Mouse (Mus musculus) heart, embryonic 15.5 days (tissue): ENCODE measurements around the gene Sgip1. TPM values are rescaled to one million over a fixed set of nuclear protein-coding genes. Genes with fewer than 3 reads are reported as not detected.

Experiments
- ATAC-seq: fragments of 200-750 bp; cut with Nextera tagmentation; replicated peaks from 2 replicates; pipeline ENCODE4 v1.8.0; 2017; ENCODE audit warnings: low read depth, moderate TSS enrichment; ENCODE audit not compliant: insufficient number of reproducible peaks, insufficient read depth, low FRiP score
- H3K27ac ChIP-seq: fragments of 300-500 bp; sonication (generic); 2 replicates; pipeline ENCODE4 v1.5.1; 2015; ENCODE audit warnings: mild to moderate bottlenecking, inconsistent platforms
- H3K27me3 ChIP-seq: fragments of 300-500 bp; sonication (generic); 2 replicates; pipeline ENCODE4 v1.6.1; 2015; ENCODE audit warnings: inconsistent platforms
- H3K36me3 ChIP-seq: fragments of 300-500 bp; sonication (generic); 2 replicates; pipeline ENCODE4 v1.6.1; 2015; ENCODE audit warnings: mild to moderate bottlenecking, inconsistent platforms
- H3K4me1 ChIP-seq: fragments of 300-500 bp; sonication (generic); replicated peaks from 2 replicates; pipeline ENCODE4 v1.6.1; 2015; ENCODE audit warnings: inconsistent platforms
- H3K4me2 ChIP-seq: fragments of 300-500 bp; sonication (generic); 2 replicates; pipeline ENCODE4 v1.6.1; 2015; ENCODE audit warnings: inconsistent platforms, mild to moderate bottlenecking, moderate library complexity
- H3K4me3 ChIP-seq: fragments of 300-500 bp; sonication (generic); 2 replicates; pipeline ENCODE4 v1.5.1; 2015; ENCODE audit warnings: mild to moderate bottlenecking, inconsistent platforms
- H3K9ac ChIP-seq: fragments of 300-500 bp; sonication (generic); 2 replicates; pipeline ENCODE4 v1.6.1; 2015; ENCODE audit warnings: mild to moderate bottlenecking, inconsistent platforms
- H3K9me3 ChIP-seq: fragments of 300-500 bp; sonication (generic); replicated peaks from 2 replicates; pipeline ENCODE4 v1.6.1; 2016; ENCODE audit warnings: inconsistent platforms
- WGBS: fragments of 180-500 bp; shearing (Covaris S2); methylation state at CpG from one replicate; pipeline ENCODE4 v1.1.7; 2015; ENCODE audit warnings: mixed read lengths; 5-methylcytosine and 5-hydroxymethylcytosine counted together
- polyA plus RNA-seq: library from polyadenylated mRNA; unstranded; fragments of >200 nt; fragmentation: Nextera tagmentation; extraction: Ambion mirVana; gene quantifications from 2 replicates; pipeline ENCODE4 v1.2.1, GENCODE M21; 2015

Sgip1 gene
- polyA plus RNA-seq, 1 experiment from 2014 or later, result 1.5 TPM

- Histone ChIP-seq H3K4me3 (no peak overlapping the region), H3K4me2 (no peak overlapping the region)
Measured at GRCm38 (mm10) chr4:102810277-102810676, 69.2 kb downstream of the Sgip1 start.

DNA sequence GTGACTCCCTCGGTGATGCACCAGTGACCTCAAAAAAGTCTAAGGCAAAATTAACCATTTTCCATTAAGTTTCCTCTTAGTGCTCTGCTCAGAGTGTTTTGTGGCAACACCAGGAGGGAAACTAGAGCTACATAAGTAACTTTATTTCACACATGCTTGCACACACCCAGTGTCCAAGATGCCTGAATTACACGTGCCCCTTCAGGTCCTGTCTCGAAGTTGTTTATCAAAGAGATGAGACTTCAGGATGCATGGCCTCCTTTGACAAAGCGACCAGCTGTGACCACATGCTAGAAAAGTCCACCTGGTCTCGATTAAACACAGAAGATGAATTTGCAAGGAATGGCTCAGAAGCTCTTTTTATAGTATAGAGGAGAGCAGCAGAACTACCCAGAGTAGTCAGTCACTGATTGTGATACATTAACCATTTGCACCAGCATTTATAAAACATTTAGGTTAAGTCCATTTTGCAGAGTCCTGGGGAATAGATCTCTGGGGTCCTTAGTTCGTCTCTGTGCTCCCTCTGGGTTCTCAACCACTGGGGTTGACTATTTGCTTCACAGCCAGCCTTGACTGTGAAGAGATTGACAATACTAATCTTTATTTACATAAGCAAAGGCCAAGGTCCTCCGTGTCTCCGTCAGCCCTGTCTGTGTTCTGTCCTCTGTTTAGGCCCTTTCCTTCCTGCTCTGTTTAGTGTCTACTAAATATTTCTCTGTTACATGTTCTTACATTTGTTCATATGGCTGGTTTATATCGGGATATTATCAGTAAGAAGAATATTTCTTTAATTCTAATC is 70.1 kb downstream of the Sgip1 start:
- Histone ChIP-seq H3K4me2 (no peak overlapping the region), H3K27me3 (no peaks in the 10 kb centered on the region), H3K27ac (no peak overlapping the region), H3K4me1 (no peaks in the 10 kb centered on the region), H3K4me3 (no peak overlapping the region), H3K9me3 (no peaks in the 10 kb centered on the region), H3K9ac (no peak overlapping the region), H3K36me3 (no peaks in the 10 kb centered on the region)
- WGBS, result 54% methylated on average over 9 of the region's 9 CpGs
- ATAC-seq, result no peak

More at GRCm38 (mm10) chr4:102810277-102810676, 69.2 kb downstream of the Sgip1 start:
- H3K27me3 ChIP-seq, result no peaks in the 10 kb centered on the region
- H3K27ac ChIP-seq, result no peak overlapping the region
- H3K36me3 ChIP-seq, result no peaks in the 10 kb centered on the region
- no peak overlapping the region for H3K9ac ChIP-seq
- ATAC-seq, result no peak
- no peaks in the 10 kb centered on the region for H3K4me1 ChIP-seq
- 79% methylated on average over 1 of the region's 1 CpGs for WGBS
- no peaks in the 10 kb centered on the region for H3K9me3 ChIP-seq

- no peaks in the 10 kb centered on the region for H3K27me3 ChIP-seq
- no peak overlapping the region for H3K4me3 ChIP-seq
- H3K4me1 ChIP-seq, result no peaks in the 10 kb centered on the region
- H3K9me3 ChIP-seq, result no peaks in the 10 kb centered on the region
- no peaks in the 10 kb centered on the region for H3K36me3 ChIP-seq
- no peak for ATAC-seq
- no peak overlapping the region for H3K27ac ChIP-seq
- H3K9ac ChIP-seq, result no peak overlapping the region
- H3K4me2 ChIP-seq, result no peak overlapping the region
- whole genome bisulfite sequencing, result 72% methylated on average over 8 of the region's 8 CpGs
Measured at GRCm38 (mm10) chr4:102813346-102813745, 72.2 kb downstream of the Sgip1 start.

DNA sequence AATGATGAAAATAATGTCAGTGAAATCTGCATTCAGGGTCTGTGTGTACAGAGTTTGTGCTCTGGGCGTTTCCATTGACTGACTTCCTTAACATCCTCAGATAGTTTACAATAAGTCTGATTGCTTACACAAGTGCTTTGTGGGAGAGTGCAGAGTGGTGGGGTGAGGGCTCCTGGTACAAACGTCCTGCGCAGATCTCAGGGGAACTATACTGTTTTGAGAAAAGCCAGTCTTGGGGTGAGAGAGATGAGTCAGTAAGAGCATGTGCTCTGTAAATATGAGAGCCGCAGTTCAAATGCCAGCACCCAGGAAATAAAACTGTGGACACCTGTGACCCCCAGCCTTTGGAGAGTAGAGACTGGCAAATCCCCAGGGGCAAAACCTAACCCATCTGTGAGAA is 80.7 kb downstream of the Sgip1 start:
- Histone ChIP-seq H3K9ac (no peak overlapping the region), H3K36me3 (no peaks in the 10 kb centered on the region), H3K9me3 (no peaks in the 10 kb centered on the region), H3K27me3 (no peaks in the 10 kb centered on the region), H3K4me2 (no peak overlapping the region), H3K4me1 (no peaks in the 10 kb centered on the region), H3K4me3 (no peak overlapping the region), H3K27ac (no peak overlapping the region)
- WGBS, result 61% methylated on average over 4 of the region's 4 CpGs
- no peak for ATAC-seq

GRCm38 (mm10) chr4:102824494-102824893 is 83.4 kb downstream of the Sgip1 start:
- H3K4me2 ChIP-seq, result no peak overlapping the region
- no peak for ATAC-seq
- no peak overlapping the region for H3K4me3 ChIP-seq
- WGBS, result 61% methylated on average over 2 of the region's 2 CpGs
- H3K9ac ChIP-seq, result no peak overlapping the region
- H3K27ac ChIP-seq, result no peak overlapping the region
- no peaks in the 10 kb centered on the region for H3K27me3 ChIP-seq
- no peaks in the 10 kb centered on the region for H3K36me3 ChIP-seq
- H3K9me3 ChIP-seq, result no peaks in the 10 kb centered on the region
- H3K4me1 ChIP-seq, result no peaks in the 10 kb centered on the region

- ATAC-seq, result no peak
- H3K4me2 ChIP-seq, result no peak overlapping the region
- no peaks in the 10 kb centered on the region for H3K4me1 ChIP-seq
- H3K9me3 ChIP-seq, result no peaks in the 10 kb centered on the region
- H3K27ac ChIP-seq, result no peak overlapping the region
- 81% methylated on average over 2 of the region's 2 CpGs for WGBS
- no peaks in the 10 kb centered on the region for H3K27me3 ChIP-seq
- H3K36me3 ChIP-seq, result no peaks in the 10 kb centered on the region
- H3K4me3 ChIP-seq, result no peak overlapping the region
- H3K9ac ChIP-seq, result no peak overlapping the region
Measured at GRCm38 (mm10) chr4:102826159-102826558, 85.1 kb downstream of the Sgip1 start.

- ATAC-seq, result no peak
- no peak overlapping the region for H3K27ac ChIP-seq
Measured at GRCm38 (mm10) chr4:102828518-102828917, 87.4 kb downstream of the Sgip1 start.

DNA sequence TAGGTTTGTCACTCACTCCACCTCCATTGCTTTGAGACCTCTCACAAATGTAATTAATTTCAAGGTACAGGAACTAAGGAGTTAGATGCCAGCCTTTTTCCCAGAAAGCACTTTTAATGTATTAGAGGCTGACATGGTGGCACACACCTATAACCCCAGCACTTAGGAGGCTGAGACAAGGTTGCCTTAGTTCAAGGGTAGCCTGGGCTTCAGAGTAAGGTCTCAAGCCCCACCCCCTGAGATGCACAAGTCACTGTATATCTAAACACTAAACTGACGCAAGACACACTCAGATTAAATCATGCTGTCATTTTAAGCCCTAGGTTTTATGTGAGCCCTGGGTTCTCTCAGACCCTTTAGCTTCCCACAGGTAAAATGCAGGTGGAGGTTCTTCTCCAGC is 92.1 kb downstream of the Sgip1 start:
- Histone ChIP-seq H3K4me1 (no peaks in the 10 kb centered on the region), H3K9me3 (no peaks in the 10 kb centered on the region), H3K4me3 (no peak overlapping the region), H3K4me2 (no peak overlapping the region), H3K27me3 (no peaks in the 10 kb centered on the region), H3K36me3 (no peaks in the 10 kb centered on the region), H3K27ac (no peak overlapping the region), H3K9ac (no peak overlapping the region)
- no peak for ATAC-seq
- 91% methylated on average over 1 of the region's 1 CpGs for WGBS

More at GRCm38 (mm10) chr4:102828518-102828917, 87.4 kb downstream of the Sgip1 start:
- Histone ChIP-seq H3K4me2 (no peak overlapping the region), H3K4me3 (no peak overlapping the region), H3K4me1 (no peaks in the 10 kb centered on the region), H3K9ac (no peak overlapping the region), H3K9me3 (no peaks in the 10 kb centered on the region), H3K27me3 (no peaks in the 10 kb centered on the region), H3K36me3 (no peaks in the 10 kb centered on the region)
- 78% methylated on average over 2 of the region's 2 CpGs for WGBS

- WGBS, result 83% methylated on average over 2 of the region's 2 CpGs
- ATAC-seq, result no peak
Measured at GRCm38 (mm10) chr4:102833726-102834125, 92.6 kb downstream of the Sgip1 start.

GRCm38 (mm10) chr4:102834710-102835109 is 93.6 kb downstream of the Sgip1 start:
- Histone ChIP-seq H3K36me3 (no peaks in the 10 kb centered on the region), H3K9me3 (no peaks in the 10 kb centered on the region), H3K4me3 (no peak overlapping the region), H3K27me3 (no peaks in the 10 kb centered on the region), H3K4me2 (no peak overlapping the region), H3K9ac (no peak overlapping the region), H3K4me1 (no peaks in the 10 kb centered on the region), H3K27ac (no peak overlapping the region)
- ATAC-seq, result no peak
- 50% methylated on average over 1 of the region's 1 CpGs for WGBS

More at GRCm38 (mm10) chr4:102833726-102834125, 92.6 kb downstream of the Sgip1 start:
- Histone ChIP-seq H3K36me3 (no peaks in the 10 kb centered on the region), H3K4me1 (no peaks in the 10 kb centered on the region), H3K27me3 (no peaks in the 10 kb centered on the region), H3K9ac (no peak overlapping the region), H3K4me2 (no peak overlapping the region), H3K27ac (no peak overlapping the region), H3K4me3 (no peak overlapping the region), H3K9me3 (no peaks in the 10 kb centered on the region)

DNA sequence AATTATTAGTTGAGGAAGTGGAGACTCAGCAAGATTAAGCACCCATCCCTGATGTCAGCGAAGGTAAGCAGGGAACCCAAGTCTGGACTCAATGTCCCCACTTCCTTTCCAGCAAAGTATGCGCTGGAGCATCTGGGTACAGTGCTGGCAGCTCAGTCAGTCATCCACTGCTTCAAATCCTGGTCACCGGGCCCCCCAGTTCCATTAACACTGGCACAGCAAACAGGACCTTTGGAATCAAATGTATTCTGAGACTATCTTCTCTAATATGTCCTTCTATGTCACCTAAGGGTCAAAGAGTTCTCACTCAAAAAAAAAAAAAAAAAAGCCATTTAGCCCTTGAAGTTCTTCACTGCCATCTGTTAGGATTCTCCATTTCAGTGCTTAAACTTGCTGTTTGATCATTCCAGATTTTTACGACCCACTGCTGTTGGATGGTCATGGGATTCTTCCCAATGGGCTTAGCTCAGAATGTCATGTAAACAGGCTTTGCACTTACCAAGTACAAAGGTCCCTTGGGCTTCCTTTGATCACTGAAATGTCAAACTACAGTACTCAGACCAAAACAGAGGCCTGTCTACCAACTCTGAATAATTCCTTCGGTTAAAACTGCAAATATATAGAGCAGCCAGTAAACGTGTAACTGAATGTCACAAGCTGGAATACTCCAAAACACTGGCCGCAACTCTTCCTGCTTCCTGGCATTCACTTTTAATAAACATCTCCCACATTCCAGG is 99.1 kb downstream of the Sgip1 start:
- H3K9ac ChIP-seq, result no peak overlapping the region
- no peak overlapping the region for H3K27ac ChIP-seq
- no peak for ATAC-seq
- H3K4me2 ChIP-seq, result no peak overlapping the region
- no peaks in the 10 kb centered on the region for H3K4me1 ChIP-seq
- no peaks in the 10 kb centered on the region for H3K9me3 ChIP-seq
- 73% methylated on average over 7 of the region's 7 CpGs for WGBS
- no peaks in the 10 kb centered on the region for H3K36me3 ChIP-seq
- H3K27me3 ChIP-seq, result no peaks in the 10 kb centered on the region
- H3K4me3 ChIP-seq, result no peak overlapping the region
